Mouse (Mus musculus) cerebellum, adult 2 months (tissue): ENCODE measurements at regions not wholly inside any gene's neighbourhood (a gene's known extent, or its start where the extent isn't known, plus 50 kb on each side); places are given as distances from the start of the nearest gene placed in this dataset.

Experiments
- DNase-seq, 2 experiments: peaks; one replicate each; pipeline ENCODE4 v3.0.0; 2021
- H3K27ac ChIP-seq: fragments of 200-500 bp; 2 replicates; pipeline ENCODE4 v1.5.1; 2012; ENCODE audit warnings: low read length, control low read depth, inconsistent platforms; ENCODE audit not compliant: insufficient read depth
- H3K27me3 ChIP-seq: fragments of 200-500 bp; 2 replicates; pipeline ENCODE4 v1.6.1; 2012; ENCODE audit warnings: inconsistent platforms, mild to moderate bottlenecking, low read length, moderate library complexity; ENCODE audit not compliant: control insufficient read depth, insufficient read depth
- H3K4me1 ChIP-seq: fragments of 200-500 bp; 2 replicates; pipeline ENCODE4 v1.6.1; 2011; ENCODE audit warnings: low read length; ENCODE audit not compliant: control insufficient read depth, insufficient read depth
- H3K4me3 ChIP-seq: fragments of 200-500 bp; replicated peaks from 2 replicates; pipeline ENCODE3; 2011; ENCODE audit warnings: mild to moderate bottlenecking, low read depth, low read length, control low read depth; ENCODE audit not compliant: insufficient read depth
- CTCF ChIP-seq: fragments of 200-500 bp; IDR thresholded peaks from 2 replicates; pipeline ENCODE4 v1.5.1; 2011; ENCODE audit warnings: low read depth, mild to moderate bottlenecking, control low read depth, low read length, moderate library complexity, borderline replicate concordance; ENCODE audit not compliant: insufficient read depth
- POLR2A ChIP-seq: fragments of 200-500 bp; IDR thresholded peaks from 2 replicates; pipeline ENCODE4 v1.6.1; 2011; ENCODE audit warnings: low read length, control low read depth, borderline replicate concordance; ENCODE audit not compliant: insufficient read depth
- WGBS: fragments of 180-500 bp; shearing (Covaris S2); methylation state at CpG from one replicate; pipeline ENCODE4 v1.1.7; 2018; 5-methylcytosine and 5-hydroxymethylcytosine counted together

GRCm38 (mm10) chr3:74787741-74788140 is 377.1 kb downstream of the Zbbx start:
- Histone ChIP-seq H3K4me3 (no peak overlapping the region), H3K27me3 (no peaks in the 10 kb centered on the region), H3K27ac (no peak overlapping the region), H3K4me1 (no peaks in the 10 kb centered on the region)
- no peak for DNase-seq
- TF ChIP-seq POLR2A (no peak), CTCF (no peak)
- 37% methylated on average over 1 of the region's 1 CpGs for WGBS

GRCm38 (mm10) chr3:74778337-74778736 is 386.5 kb downstream of the Zbbx start:
- H3K4me1 ChIP-seq = no peaks in the 10 kb centered on the region
- DNase-seq = no peak
- no peak overlapping the region for H3K27ac ChIP-seq
- WGBS = 91% methylated on average over 5 of the region's 5 CpGs
- H3K4me3 ChIP-seq = no peak overlapping the region
- TF ChIP-seq CTCF (no peak), POLR2A (no peak)
- no peaks in the 10 kb centered on the region for H3K27me3 ChIP-seq

- DNase-seq = peak in 1 of 2 experiments; percentile 0
- TF ChIP-seq POLR2A (no peak), CTCF (0 out of 2 replicates have a peak, but pooled peaks have one; percentile 8)
- Histone ChIP-seq H3K4me3 (no peak overlapping the region), H3K27me3 (no peaks in the 10 kb centered on the region), H3K4me1 (no peaks in the 10 kb centered on the region), H3K27ac (no peak overlapping the region)
- 83% methylated on average over 2 of the region's 2 CpGs for WGBS
Observed at GRCm38 (mm10) chr3:74742123-74742522, 422.7 kb downstream of the Zbbx start.

- no peaks in the 10 kb centered on the region for H3K4me1 ChIP-seq
- WGBS = 90% methylated on average over 2 of the region's 2 CpGs
- DNase-seq = no peak
- H3K4me3 ChIP-seq = no peak overlapping the region
- H3K27ac ChIP-seq = no peak overlapping the region
- no peaks in the 10 kb centered on the region for H3K27me3 ChIP-seq
- no peak for TF ChIP-seq POLR2A
- no peak for TF ChIP-seq CTCF
Observed at GRCm38 (mm10) chr3:74739718-74740117, 425.1 kb downstream of the Zbbx start.
